In genomic region chr6:31051771-31052170, GRCm38 (mm10) we compare ENCODE assay signal across 22 mouse cellular contexts.
"Had no signal": no experiment of that assay in that cellular context is flagged by ENCODE, and none has a peak within 500 bp of the region (broad histone marks: within the 10 kb centered on the region; RNA-seq: fewer than 3 reads in every experiment).

No protein-coding gene starts in this region.

- H3K4me2 ChIP-seq: heart, embryonic 12.5 days; hindbrain, embryonic 13.5 days; hindbrain, embryonic 15.5 days; kidney, embryonic 15.5 days; limb, embryonic 12.5 days; liver, embryonic 11.5 days; liver, embryonic 13.5 days; liver, embryonic 15.5 days had no signal

- H3K4me3 ChIP-seq: heart, embryonic 10.5 days; heart, embryonic 12.5 days; hindbrain, embryonic 13.5 days; hindbrain, embryonic 15.5 days; kidney, embryonic 15.5 days; limb, embryonic 10.5 days; limb, embryonic 12.5 days; liver, embryonic 13.5 days; liver, embryonic 15.5 days had no signal

- H3K27me3 ChIP-seq: hindbrain, embryonic 13.5 days; hindbrain, embryonic 15.5 days; kidney, embryonic 15.5 days; limb, embryonic 12.5 days; liver, embryonic 13.5 days; liver, embryonic 15.5 days had no signal

- H3K36me3 ChIP-seq: heart, embryonic 10.5 days; heart, embryonic 12.5 days; hindbrain, embryonic 13.5 days; hindbrain, embryonic 15.5 days; kidney, embryonic 15.5 days; limb, embryonic 10.5 days; limb, embryonic 12.5 days; liver, embryonic 13.5 days; liver, embryonic 15.5 days had no signal

- DNase-seq: gastrocnemius, postnatal 14 days; gastrocnemius, postnatal 36 days; heart, adult 18-20 months; heart, postnatal 14 days; heart, postnatal 36 days; kidney, adult 11 months; kidney, adult 2 months; kidney, adult 9 months; kidney, postnatal 14 days; kidney, postnatal 36 days; layer of hippocampus, postnatal 36 days; liver; liver, embryonic 13.5 days had no signal
